Mouse (Mus musculus): Measurements from ENCODE around the gene Trim60. TPM values are rescaled to one million over a fixed set of nuclear protein-coding genes. Genes with fewer than 3 reads are reported as not detected.
"Not testable (repeated sequence)": the region's sequence is repeated elsewhere in the genome, so short reads cannot be mapped to it uniquely, and the experiment has no call there.

The Trim60 gene
- total RNA-seq, 2 experiments from 2014 or later: not detected

DNA sequence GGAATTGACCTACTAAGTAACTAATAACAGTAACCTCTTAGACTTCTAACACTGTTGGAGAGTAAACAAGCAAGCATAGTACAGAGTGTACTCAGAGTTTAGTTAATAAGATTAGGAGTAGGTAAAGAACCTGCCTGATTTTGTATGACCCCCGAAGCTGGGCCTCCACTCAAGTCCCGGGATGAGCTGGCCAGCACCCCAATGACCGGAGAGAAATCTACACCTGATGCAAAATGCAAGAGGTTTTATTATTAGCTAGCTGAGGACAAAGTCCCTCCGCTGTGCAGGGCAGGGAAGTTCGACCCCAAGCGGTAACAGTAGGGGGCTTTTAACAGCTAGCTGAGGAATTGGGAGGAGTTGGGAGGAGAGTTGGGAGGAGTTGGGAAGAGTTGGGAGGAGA is 10.8 kb downstream of the Trim60 start:
- intact Hi-C loops (cut with DNase I); DNase-seq (ENCODE audit: low spot score in 2 of 2): not testable (repeated sequence)

DNA sequence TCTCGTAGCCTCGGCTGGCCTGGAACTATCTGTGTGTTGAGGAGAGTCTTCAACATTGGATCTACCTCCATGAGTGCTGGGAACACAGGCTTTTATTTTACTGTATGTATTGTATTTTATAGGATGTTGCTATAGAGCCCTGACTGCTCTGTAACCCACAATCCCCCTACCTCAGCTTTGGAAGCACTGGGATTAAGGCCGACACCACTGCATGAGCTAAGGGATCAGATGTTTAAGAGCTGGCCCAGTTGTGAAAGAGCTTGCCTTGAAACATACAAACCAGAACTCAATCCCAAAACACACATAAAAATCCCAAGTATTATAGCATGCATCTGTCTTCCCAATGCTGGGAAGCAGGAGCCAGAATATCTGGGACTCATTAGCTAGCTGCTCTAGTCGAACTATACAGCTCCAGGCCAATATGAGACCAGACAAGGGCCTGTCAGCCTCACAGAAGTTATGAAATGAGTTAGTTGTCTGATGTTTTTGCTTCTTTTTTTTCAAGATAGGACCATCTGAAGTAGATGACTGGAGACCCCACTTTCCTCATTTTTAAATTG is 19.5 kb downstream of the Trim60 start:
- no peak for DNase-seq (ENCODE audit: low spot score in 2 of 2)
- intact Hi-C loops (cut with DNase I): no loop called here

DNA sequence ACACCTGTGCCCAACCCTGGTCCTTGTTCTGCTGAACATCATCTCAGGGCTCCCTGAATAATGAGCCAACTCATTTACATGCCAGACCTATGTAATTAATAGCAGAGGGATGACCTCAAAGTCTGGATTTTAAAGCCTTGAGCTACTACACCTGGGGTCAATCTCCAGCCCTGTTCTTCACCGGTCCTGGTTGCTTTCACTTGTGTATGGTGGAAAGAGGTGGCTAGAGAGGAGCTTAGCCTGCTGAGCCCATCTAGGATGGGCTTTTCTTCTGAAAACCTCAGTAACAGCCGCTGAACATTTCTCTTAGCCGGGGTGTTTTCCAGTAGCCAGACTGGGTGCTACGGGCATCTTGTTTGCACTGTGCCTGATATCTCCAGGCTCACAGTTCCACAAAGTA is 30.7 kb downstream of the Trim60 start, which contains the start of gene Trim75:
Trim75 (minus strand) TSS at position 101 of the 400 bp plus-strand sequence.
- intact Hi-C loops (cut with DNase I): no loop called here

DNA sequence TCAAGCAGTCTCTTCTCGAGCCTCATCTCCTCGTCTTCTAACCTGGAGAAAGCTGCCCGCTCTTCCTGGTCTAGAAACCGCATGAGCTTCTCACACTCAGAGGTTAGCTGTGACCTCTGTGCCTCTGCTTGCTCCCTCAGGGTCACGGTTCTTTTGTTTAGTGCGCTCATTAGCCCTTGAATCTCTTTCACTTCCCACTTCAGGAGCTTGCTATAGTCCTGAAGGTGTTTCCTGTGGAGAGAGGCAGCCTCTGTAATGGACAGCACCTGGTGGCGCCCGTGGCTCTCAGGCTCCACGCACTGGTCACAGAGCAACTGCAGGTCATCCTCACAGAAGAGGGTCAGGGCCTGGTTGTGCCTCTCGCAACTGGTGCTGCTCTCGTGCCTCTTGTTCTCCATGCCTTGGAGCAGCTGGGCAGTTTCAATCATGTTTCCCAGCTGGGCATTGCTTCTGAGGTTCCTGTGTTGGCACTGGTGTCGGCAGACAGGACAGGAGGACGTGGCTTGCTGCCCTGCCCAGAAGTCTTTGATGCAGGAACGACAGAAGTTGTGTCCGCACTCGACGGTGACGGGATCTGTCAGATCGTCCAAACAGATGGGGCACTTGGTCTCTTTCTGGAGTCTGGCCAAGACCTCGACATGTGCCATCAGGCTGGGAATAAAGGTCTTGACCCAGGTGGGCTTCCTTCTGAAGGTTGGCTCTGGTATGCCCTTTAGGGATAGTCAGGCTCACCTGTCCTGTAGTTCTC is 35.1 kb downstream of the Trim60 start:
- DNase-seq (ENCODE audit: low spot score in 2 of 2): no peak

More for the DNA sequence above, 30.7 kb downstream of the Trim60 start, which contains the start of gene Trim75:
- no peak for DNase-seq (ENCODE audit: low spot score in 2 of 2)

DNA sequence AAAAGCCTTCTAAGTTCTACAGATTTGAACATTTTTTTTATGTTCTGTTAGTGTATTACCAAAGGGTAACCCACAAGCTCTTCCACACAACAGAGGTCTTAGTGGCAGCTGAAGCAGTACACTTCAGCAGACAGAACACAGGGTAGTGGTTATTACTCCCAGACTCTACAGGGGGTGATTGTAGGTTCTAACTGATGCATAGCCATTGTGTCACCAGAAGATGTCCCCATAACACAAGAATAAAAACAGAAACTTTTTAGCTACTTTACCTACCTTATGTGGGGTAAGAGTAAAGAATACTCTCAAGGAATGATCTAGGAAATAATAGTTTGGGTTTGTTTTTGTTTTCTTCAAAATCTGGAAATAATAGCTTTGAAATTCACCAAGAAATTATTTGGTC is 55.5 kb downstream of the Trim60 start:
- no peak for DNase-seq (ENCODE audit: low spot score in 2 of 2)
- intact Hi-C loops (cut with DNase I): loop anchor here (10.0 kb wide), 1 partner anchor 152 kb away; no protein-coding TSS in a partner anchor

More for the DNA sequence above, 35.1 kb downstream of the Trim60 start:
- intact Hi-C loops (cut with DNase I): no loop called here

DNA sequence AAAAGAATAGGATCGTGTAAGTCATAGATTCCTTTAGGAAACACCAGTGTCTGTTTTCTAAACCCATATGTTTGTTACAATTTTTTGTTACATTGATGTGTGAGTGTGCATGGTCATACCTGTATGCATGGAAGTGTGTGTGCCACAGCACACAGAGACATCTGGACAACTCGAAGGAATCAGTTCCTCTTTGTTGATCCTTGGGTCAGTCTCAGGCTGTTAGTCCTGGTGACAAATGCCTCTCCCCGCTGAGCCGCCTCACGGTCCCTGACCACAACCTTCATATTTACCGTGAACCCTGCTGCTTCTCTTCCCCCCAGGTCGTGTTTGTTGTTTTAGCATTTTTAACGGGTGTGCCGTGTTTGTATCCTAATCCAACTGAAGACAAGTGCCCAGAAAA is 59.4 kb downstream of the Trim60 start:
- intact Hi-C loops (cut with DNase I): no loop called here
- DNase-seq (ENCODE audit: low spot score in 2 of 2): no peak

DNA sequence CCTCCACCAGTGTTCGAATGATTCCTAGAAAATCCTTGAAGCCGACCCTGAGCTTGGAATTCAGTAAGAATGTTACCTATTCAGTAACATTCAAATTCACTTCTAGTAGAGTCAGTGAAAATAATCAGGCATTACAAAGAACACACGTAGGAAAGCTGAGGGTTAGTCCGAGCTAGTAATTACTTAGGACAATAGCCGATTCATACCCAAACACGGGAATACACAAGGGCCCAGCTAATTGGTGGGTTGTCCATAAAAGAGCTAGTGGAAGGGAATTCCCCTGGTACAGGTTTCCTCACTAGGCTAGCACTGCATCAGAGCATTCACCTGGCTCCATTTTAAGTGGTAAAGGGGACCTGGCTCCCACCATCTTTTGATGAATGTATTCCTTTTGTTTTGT is 66.3 kb downstream of the Trim60 start:
- DNase-seq (ENCODE audit: low spot score in 2 of 2): no peak
- intact Hi-C loops (cut with DNase I): no loop called here

Other genes with a start within 250 kb of the Trim60 start
- 100 to 1,000 TPM; 166 to 172 TPM for gene Klhl2, start 168.6 kb downstream of the Trim60 start, total RNA-seq (2021)
- 10 to 100 TPM; 21.3 to 26.9 TPM for gene Tmem192, start 71.4 kb downstream of the Trim60 start, total RNA-seq (2021)
- not detected for gene Trim75, start 30.8 kb downstream of the Trim60 start, total RNA-seq (2021)
- not detected for gene Trim61, start 61 bp downstream of the Trim60 start, total RNA-seq (2021)
- gene Apela, start 18.8 kb upstream of the Trim60 start, total RNA-seq (2021): not detected
- not detected for gene Gm10663, start 56.4 kb upstream of the Trim60 start, total RNA-seq (2021)
- gene BC030870, start 111.0 kb upstream of the Trim60 start, total RNA-seq (2021): not detected